Mouse (Mus musculus) bone marrow, adult 2 months (tissue): Measurements from ENCODE around the gene Ccm2l.

ENCODE experiments used
- CTCF ChIP-seq: fragments of 200-500 bp; IDR thresholded peaks from 2 replicates; pipeline ENCODE4 v1.5.1; 2011; ENCODE audit warnings: low read length, control low read depth; ENCODE audit not compliant: control insufficient read depth, insufficient read depth
- POLR2A ChIP-seq: fragments of 200-500 bp; IDR thresholded peaks from 2 replicates; pipeline ENCODE4 v1.6.1; 2011; ENCODE audit warnings: low read depth, mild to moderate bottlenecking, control low read depth, low read length, borderline replicate concordance; ENCODE audit not compliant: control insufficient read depth

DNA sequence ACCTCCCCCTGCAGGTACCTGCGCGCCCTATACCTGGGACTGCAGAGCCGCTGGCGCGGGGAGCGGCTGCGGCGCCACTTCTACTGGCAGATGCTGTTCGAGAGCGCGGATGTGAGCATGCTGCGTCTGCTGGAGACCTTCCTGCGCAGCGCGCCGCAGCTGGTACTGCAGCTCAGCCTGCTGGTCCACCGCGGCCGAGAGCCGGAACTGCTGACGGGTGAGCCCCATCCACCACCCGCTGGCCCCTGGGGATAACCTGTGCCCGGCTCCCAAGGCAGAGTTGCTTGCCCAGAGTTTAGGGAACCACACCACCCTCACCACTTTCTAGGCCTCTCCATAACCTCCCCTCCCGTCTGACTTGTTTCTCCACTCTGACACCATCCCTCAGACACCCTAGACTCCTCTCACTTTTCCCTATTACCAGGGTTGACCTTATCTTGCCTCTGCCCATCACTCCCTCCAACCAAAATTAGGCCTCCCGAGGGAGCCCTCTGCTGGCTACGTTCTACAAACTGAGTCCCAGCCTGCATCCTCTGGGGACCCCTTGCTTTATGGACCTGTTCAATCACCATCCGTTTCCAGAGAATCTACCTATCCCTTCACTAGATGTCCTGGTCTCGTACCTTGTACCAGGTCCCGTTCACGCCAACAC, 12.9 kb upstream of the Ccm2l start:
- no peak for TF ChIP-seq CTCF
- no peak; the same call in 1 of the 2 replicates for TF ChIP-seq POLR2A
